Mouse (Mus musculus) cerebellum, adult 2 months (tissue): ENCODE measurements around the gene Rad51ap1.

Source experiments
- CTCF ChIP-seq: fragments of 200-500 bp; IDR thresholded peaks from 2 replicates; pipeline ENCODE4 v1.5.1; 2011; ENCODE audit warnings: low read depth, mild to moderate bottlenecking, control low read depth, low read length, moderate library complexity, borderline replicate concordance; ENCODE audit not compliant: insufficient read depth
- POLR2A ChIP-seq: fragments of 200-500 bp; IDR thresholded peaks from 2 replicates; pipeline ENCODE4 v1.6.1; 2011; ENCODE audit warnings: low read length, control low read depth, borderline replicate concordance; ENCODE audit not compliant: insufficient read depth

GRCm38 (mm10) chr6:126907876-126908275, 31.5 kb downstream of the Rad51ap1 start:
- TF ChIP-seq CTCF (no peak), POLR2A (no peak)
